Mouse (Mus musculus): ENCODE data around the gene Rspo3.

- TF ChIP-seq CTCF (IDR thresholded peaks at IDR 0.05; ENCODE audit: extremely low read depth, insufficient read length, insufficient replicate concordance, low read depth, low read length): no peak
- TF ChIP-seq POLR2A (IDR thresholded peaks at IDR 0.05; ENCODE audit: low read depth, low read length): no peak
Observed at GRCm38 (mm10) chr10:29534830-29535227, 838 bp downstream of the Rspo3 start.

Data from small intestine, adult 2 months (tissue).